Mouse (Mus musculus) gastrocnemius, adult 2 months (tissue): Measurements from ENCODE around the gene Elmo1. TPM values are rescaled to one million over a fixed set of nuclear protein-coding genes. Genes with fewer than 3 reads are reported as not detected.

Experiments used
- DNase-seq: peaks from one replicate; pipeline ENCODE4 v3.0.0; 2022
- H3K27ac ChIP-seq: fragments of 200-600 bp; 2 replicates; pipeline ENCODE4 v1.8.1; 2022; ENCODE audit warnings: mild to moderate bottlenecking
- H3K4me3 ChIP-seq: fragments of 200-600 bp; 2 replicates; pipeline ENCODE4 v1.8.1; 2022; ENCODE audit warnings: mild to moderate bottlenecking, moderate library complexity
- CTCF ChIP-seq: fragments of 200-600 bp; IDR thresholded peaks from 2 replicates; pipeline ENCODE4 v1.8.1; 2022; ENCODE audit warnings: antibody characterized with exemption, mild to moderate bottlenecking, moderate library complexity
- intact Hi-C: fragments of 180-260 bp; cut with DNase I; formaldehyde crosslinking; loops from one replicate; pipeline ENCODE4 v1.15.1; 2025
- total RNA-seq, 2 experiments: library from RNA; stranded (reverse); gene quantifications; 2 replicates each; pipeline ENCODE4 v1.2.3; 2021

Gene Elmo1
- total RNA-seq, 2 experiments from 2014 or later, result 4.1 to 4.3 TPM

DNA sequence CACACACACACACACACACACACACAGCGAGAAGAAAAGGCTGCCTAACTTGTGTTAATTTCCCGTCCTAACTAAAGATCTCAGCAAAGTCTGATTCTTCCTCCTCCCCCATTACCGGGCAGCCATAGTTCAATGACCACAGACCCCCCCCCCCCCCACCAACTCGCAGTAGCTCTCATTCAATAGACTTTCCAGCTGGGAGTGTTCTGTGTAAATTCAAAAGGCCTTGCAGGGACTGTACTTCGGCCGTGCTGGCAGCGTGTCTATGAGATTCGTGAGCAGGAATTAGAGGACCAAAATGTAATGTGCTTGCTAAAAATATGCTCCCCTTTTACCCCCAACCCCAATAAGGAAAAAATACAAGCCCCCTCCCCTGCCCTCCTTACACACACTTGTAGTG lies 466.8 kb downstream of the Elmo1 start:
- Histone ChIP-seq H3K27ac (no peak overlapping the region), H3K4me3 (no peak overlapping the region)
- TF ChIP-seq CTCF, result no peak
- DNase-seq, result no peak
- intact Hi-C loops, result no loop called here

GRCm38 (mm10) chr13:20558376-20558775 lies 468.0 kb downstream of the Elmo1 start:
- intact Hi-C loops, result no loop called here
- TF ChIP-seq CTCF, result no peak
- no peak overlapping the region for H3K27ac ChIP-seq
- peak; percentile 20 for DNase-seq
- H3K4me3 ChIP-seq, result no peak overlapping the region

GRCm38 (mm10) chr13:20564414-20564813 lies 474.0 kb downstream of the Elmo1 start:
- TF ChIP-seq CTCF, result peak; percentile 40
- Histone ChIP-seq H3K27ac (no peak overlapping the region), H3K4me3 (no peak overlapping the region)
- intact Hi-C loops, result loop anchor here (10.0 kb wide), 1 partner anchor 250 kb away; no protein-coding TSS in a partner anchor
- no peak for DNase-seq

- no peak for DNase-seq
- no peak for TF ChIP-seq CTCF
- no peak overlapping the region for H3K27ac ChIP-seq
- H3K4me3 ChIP-seq, result no peak overlapping the region
- intact Hi-C loops, result no loop called here
Measured at GRCm38 (mm10) chr13:20575186-20575585, 484.8 kb downstream of the Elmo1 start.

DNA sequence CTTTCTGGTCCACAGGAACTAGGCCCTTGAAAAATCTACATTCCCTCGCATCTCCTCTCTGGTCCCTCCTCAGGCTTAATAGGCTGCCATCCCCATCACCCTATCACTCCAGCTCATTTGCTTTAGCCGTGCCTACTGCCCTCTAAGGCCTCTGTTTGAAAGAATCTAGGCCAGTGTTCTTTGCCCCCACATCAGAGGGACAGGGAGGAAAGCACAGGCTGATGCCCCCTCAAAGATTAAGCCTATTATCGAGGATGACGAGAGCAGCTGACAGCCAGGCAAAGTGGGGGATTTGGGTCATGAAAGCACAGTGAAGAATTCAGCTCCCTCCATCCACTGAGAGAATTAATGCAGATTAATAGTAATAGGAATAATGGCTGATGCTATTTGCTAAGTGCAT lies 495.5 kb downstream of the Elmo1 start:
- no peak for TF ChIP-seq CTCF
- Histone ChIP-seq H3K27ac (no peak overlapping the region), H3K4me3 (no peak overlapping the region)
- intact Hi-C loops, result no loop called here
- no peak for DNase-seq

DNA sequence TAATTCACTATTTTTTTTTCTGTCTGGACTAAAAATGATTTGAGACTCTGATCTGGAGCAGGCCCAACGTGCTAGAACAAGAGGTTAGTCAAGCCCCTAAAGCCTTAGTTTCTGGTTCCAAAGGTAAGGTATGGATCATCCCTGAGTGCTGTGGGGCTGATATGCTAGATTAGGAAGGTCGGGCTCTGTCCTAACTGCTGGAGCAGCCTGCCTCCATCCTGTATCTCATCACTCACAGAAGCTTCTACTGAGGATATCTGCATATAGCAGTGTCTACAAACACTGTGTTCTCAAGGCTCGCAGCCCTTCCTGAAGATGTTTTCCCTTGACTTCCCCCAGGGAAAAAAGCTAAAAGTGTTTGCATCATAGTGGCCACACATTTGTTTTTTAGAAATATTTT lies 496.1 kb downstream of the Elmo1 start:
- DNase-seq, result no peak
- H3K27ac ChIP-seq, result no peak overlapping the region
- no peak overlapping the region for H3K4me3 ChIP-seq
- TF ChIP-seq CTCF, result no peak
- intact Hi-C loops, result no loop called here

DNA sequence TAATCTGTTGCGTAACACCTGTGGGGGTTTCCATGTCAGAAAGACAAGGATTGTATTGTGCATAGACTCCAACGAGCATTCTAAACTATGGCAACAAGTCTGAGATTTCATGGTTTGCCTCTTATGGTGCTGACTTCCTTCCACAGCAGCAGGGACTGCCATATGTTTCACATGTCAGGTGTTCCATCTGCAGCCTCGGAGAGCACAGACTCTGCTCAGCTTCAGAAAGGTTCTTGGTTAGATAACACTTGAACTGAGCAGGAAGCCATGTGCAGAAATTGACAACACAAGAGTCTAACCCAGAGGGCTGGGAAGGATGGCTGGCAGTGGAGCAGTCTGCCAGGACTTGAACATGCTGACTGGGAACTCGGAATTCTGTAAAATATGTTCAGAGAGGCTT lies 500.6 kb downstream of the Elmo1 start:
- Histone ChIP-seq H3K27ac (no peak overlapping the region), H3K4me3 (no peak overlapping the region)
- no peak for DNase-seq
- intact Hi-C loops, result no loop called here
- no peak for TF ChIP-seq CTCF

DNA sequence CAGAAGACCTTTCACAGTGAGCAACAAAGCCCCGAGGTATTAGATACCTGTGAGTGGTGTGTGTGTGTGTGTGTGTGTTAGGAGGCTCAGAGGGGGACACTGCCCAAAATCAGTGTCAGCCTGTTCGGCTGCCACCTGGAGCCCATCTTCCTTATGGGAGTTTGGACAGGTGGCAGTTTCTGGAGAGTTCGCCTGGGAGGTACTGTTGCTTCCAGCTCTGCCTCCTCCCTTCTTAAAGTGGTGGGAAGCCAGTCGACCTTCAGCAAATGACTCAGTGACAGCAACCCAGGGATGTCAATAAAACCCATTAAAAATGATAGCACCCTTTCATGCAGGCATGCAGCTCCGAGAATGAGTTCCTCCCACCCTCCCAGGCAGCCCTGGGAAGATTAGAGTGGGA lies 506.9 kb downstream of the Elmo1 start:
- intact Hi-C loops, result no loop called here
- TF ChIP-seq CTCF, result no peak
- Histone ChIP-seq H3K27ac (no peak overlapping the region), H3K4me3 (no peak overlapping the region)
- DNase-seq, result no peak

GRCm38 (mm10) chr13:20598618-20599017 lies 508.2 kb downstream of the Elmo1 start:
- H3K4me3 ChIP-seq, result no peak overlapping the region
- DNase-seq, result no peak
- intact Hi-C loops, result no loop called here
- no peak overlapping the region for H3K27ac ChIP-seq
- TF ChIP-seq CTCF, result no peak

GRCm38 (mm10) chr13:20600246-20600645 lies 509.9 kb downstream of the Elmo1 start:
- intact Hi-C loops, result no loop called here
- DNase-seq, result no peak
- Histone ChIP-seq H3K27ac (no peak overlapping the region), H3K4me3 (no peak overlapping the region)
- TF ChIP-seq CTCF, result no peak

DNA sequence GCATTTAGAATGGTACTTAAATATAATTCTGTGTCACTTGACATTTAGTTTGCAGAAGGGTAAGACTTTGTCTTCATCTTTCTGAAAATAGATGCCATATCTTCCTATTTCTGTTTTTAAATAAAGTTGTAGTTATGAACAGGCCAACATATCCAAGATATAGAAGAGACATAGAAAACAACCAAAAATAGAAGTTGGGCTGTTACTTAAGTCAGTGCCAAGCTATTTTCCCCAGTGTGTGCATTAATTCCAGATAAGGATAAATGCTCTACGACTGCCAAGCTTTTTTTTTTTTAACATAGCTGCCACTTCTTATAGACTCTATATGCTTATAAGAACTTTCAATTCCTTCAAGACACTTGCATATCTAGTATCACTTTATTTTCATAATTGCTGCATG lies 511.0 kb downstream of the Elmo1 start:
- intact Hi-C loops, result no loop called here
- H3K27ac ChIP-seq, result no peak overlapping the region
- DNase-seq, result no peak
- no peak overlapping the region for H3K4me3 ChIP-seq
- TF ChIP-seq CTCF, result no peak

DNA sequence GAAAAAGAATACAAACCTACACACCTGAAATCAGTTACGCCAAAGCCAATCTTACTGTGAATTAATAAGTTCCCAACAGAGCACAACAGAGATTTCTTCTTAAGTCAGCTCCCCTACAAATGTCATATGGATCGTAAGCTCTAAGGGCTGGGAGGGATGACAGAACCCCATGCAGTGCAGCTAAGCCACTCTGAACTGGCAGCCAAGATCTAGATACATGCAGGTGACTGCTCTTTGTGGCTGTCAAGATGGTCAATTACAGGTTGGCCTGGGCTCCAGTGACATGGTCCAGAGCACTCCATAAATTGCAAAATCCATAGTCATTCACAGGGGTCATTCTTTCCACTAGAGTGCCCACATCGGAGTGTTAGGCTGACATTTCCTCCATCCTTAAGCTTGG lies 516.5 kb downstream of the Elmo1 start:
- Histone ChIP-seq H3K27ac (no peak overlapping the region), H3K4me3 (no peak overlapping the region)
- TF ChIP-seq CTCF, result no peak
- intact Hi-C loops, result no loop called here
- DNase-seq, result no peak

- no peak for TF ChIP-seq CTCF
- Histone ChIP-seq H3K4me3 (no peak overlapping the region), H3K27ac (no peak overlapping the region)
- intact Hi-C loops, result no loop called here
- no peak for DNase-seq
Measured at GRCm38 (mm10) chr13:20609003-20609688, 518.8 kb downstream of the Elmo1 start.

DNA sequence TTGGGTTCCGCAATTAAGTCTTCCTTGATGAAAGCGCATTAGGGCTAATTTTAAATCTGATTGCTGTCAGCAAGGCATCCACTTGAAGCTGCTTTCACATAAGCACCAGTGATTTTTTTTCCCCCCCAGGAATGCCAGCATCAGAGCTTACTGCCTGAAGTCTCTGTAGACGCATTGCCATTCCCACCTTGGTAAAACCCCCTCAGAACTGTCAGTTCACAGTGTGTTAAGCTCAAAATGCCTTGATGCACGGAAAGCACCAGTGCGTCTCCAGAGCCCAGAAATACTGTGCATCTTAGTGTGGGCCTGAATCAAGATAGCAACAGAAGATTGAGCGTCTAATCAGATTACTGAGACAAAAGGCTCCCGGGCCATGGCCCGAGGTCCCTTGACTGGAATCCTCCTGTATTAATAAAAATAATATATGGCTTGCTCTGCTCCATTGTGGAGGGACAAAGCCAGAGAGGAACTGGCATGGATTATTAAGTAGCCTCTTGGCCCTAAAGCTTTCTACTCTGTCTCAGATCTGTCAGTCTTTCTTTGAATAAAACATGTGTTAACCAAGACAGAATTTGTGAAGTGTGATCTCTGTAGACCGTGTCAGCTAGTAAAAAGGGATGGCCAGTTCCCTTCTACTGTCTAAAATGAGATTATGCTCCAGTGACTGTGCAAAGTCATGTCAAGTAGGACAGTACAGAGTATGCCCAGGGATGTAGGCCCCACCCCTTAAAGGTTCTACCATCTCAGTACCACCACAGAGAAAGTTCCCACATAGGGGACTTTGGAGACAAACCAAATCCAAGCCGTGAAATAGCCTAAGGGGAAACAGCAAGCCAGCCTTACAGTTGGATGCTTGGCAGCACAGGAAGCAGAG lies 525.4 kb downstream of the Elmo1 start:
- Histone ChIP-seq H3K27ac (no peak overlapping the region), H3K4me3 (no peak overlapping the region)
- intact Hi-C loops, result no loop called here
- no peak for TF ChIP-seq CTCF
- no peak for DNase-seq
